Mouse (Mus musculus) gastrocnemius, postnatal 4 days (tissue): ENCODE measurements around the gene Hsf2bp. TPM values are rescaled to one million over a fixed set of nuclear protein-coding genes. Genes with fewer than 3 reads are reported as not detected.
A peak's percentile ranks its signal among the peaks of the same experiment; 100 is the strongest.

ENCODE experiments used
- DNase-seq, 2 experiments: peaks; one replicate each; pipeline ENCODE4 v3.0.0; 2021 to 2022; ENCODE audit warnings: low spot score in 2 of 2, mixed read lengths in 2 of 2
- total RNA-seq, 2 experiments: library from RNA; stranded (reverse); gene quantifications; 2 replicates each; pipeline ENCODE4 v1.2.3; 2021

Gene Hsf2bp
- total RNA-seq, 2 experiments from 2014 or later = 6.1 to 8.2 TPM

DNA sequence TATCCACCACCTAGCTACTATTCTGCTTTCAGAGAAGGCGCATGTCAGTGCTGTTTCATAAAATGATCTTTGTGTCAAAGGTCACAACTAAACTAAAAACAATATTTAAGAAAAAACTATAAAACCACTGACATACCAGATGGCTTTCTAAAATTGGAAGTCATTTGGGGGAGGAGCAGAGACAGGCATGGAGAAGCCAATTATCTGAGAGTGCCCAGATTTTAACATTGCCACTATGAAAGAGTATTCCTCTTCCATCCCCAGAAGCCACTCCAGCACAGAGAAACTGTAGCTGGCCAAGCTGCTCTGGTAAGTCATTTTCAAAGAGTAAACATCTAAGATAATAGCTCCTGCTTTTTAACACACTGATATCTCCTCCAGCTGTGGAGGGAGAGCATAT lies 49.2 kb downstream of the Hsf2bp start:
- no peak for DNase-seq

- DNase-seq = no peak
Measured at GRCm38 (mm10) chr17:31983491-31983890, 52.7 kb downstream of the Hsf2bp start.

GRCm38 (mm10) chr17:31982326-31983190 lies 53.6 kb downstream of the Hsf2bp start:
- peak in 1 of 2 experiments; percentile 41 for DNase-seq

GRCm38 (mm10) chr17:31979888-31980287 lies 56.3 kb downstream of the Hsf2bp start:
- no peak for DNase-seq

GRCm38 (mm10) chr17:31977131-31977530 lies 59.0 kb downstream of the Hsf2bp start:
- DNase-seq = no peak

GRCm38 (mm10) chr17:31976501-31976900 lies 59.6 kb downstream of the Hsf2bp start:
- DNase-seq = no peak

- DNase-seq = no peak
Measured at GRCm38 (mm10) chr17:31974694-31975093, 61.5 kb downstream of the Hsf2bp start.

- no peak for DNase-seq
Measured at GRCm38 (mm10) chr17:31973664-31974230, 62.4 kb downstream of the Hsf2bp start.

DNA sequence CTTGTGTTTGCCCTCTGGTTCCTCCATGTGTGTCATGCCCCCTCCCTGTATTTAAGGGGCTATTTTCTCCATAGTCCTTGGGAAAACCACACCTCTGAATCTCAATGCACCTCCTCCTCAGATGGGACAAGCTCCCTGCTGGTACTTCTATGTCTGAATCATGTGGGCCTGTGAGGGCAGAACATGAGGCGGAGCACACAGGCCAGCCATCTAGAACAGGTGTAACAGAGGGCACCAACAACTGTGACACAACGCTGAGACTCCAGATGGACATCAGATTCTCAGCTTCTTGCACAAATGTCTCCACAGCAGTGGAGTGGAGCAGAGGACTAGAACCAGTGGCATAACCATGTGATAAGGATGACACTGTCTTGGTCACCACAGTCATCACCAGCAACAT lies 65.3 kb downstream of the Hsf2bp start:
- no peak for DNase-seq

- DNase-seq = no peak
Measured at GRCm38 (mm10) chr17:31968801-31969200, 67.3 kb downstream of the Hsf2bp start.

GRCm38 (mm10) chr17:31967311-31967710 lies 68.8 kb downstream of the Hsf2bp start:
- no peak for DNase-seq

DNA sequence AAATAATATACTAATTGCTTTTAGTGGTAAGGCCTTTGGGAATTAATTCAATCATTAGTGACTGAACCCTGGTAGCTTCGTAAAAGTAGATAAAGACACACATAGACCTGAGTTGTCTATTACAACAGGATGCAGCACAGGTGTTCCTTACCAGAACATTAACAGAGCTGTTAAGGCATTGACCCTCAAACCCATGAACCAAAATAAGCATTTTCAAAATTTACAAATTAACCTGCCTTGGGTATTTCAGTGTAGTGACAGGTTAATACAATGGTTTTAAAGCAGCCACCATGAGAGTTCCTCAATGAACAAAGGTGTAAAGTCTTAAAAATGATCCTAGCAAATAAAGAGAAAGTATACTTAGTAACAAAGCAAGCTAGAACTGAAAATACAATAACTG lies 69.6 kb downstream of the Hsf2bp start:
- DNase-seq = no peak

DNA sequence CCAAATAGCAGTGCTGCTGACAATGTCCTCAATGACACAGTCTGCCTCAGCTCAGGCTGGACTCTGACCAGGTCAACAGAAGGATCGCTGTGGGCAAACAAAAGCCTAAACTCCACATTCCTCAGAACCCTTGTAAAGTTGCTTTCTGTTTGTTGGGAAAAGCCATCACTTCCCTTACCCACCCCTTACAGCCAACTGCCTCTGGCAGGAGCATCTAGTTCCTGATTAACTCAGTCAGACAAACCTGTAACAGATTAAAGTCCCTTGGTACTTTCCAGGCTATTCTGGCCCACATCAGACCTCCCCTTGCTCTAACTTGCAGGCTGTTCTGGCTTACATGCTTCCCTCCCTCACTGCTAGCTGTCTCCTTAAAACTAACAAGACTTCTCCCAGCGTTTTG lies 70.5 kb downstream of the Hsf2bp start:
- no peak for DNase-seq

- no peak for DNase-seq
Measured at GRCm38 (mm10) chr17:31962930-31963329, 73.2 kb downstream of the Hsf2bp start.

DNA sequence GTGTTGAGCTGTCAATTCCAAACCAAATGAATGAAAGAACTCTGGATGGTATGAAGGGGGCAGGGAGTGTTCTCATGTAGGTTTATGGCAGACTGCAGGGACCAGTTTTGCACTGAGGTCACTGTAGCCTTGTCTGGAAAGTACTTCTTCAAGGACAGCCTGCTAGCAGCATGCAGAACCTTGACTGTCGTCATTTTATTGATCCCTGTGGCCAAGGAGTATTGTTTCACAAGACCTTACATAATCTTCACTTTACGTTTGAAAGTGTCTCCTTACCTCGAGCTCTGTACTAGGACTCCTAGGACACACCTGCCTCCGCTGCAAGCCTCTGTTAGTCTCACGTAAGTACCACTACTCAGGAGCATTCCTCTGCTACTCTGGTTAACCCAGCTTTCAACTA lies 73.9 kb downstream of the Hsf2bp start:
- DNase-seq = no peak

DNA sequence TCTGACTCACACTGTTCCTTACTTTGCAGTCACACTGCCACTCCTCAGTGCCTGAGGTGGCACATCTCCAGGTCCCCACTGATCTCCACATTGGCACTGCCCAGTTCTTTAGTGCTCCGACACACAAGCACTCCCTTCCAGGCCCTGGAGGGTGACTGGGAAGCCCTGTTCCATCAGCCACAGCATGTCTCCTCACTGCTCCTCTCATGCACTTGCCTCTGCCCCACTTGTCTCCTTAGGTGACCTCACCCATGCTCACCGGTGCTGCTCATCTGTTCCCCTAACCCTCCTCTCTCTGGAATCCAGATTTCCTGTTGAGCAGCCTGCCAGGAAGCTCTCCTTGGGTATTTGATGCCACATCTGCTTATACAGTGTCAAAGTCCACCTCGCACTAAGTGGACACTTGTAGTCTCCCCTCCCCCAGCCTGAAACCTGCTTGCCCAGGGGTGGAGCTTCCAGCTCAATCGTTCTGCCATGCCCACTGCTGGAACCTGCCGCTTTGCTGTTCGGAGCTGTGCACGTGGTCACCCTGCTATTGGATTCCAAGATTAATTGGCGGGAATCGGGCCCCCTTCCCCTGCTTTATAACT lies 81.5 kb downstream of the Hsf2bp start:
- DNase-seq = peak in 1 of 2 experiments; percentile 7

DNA sequence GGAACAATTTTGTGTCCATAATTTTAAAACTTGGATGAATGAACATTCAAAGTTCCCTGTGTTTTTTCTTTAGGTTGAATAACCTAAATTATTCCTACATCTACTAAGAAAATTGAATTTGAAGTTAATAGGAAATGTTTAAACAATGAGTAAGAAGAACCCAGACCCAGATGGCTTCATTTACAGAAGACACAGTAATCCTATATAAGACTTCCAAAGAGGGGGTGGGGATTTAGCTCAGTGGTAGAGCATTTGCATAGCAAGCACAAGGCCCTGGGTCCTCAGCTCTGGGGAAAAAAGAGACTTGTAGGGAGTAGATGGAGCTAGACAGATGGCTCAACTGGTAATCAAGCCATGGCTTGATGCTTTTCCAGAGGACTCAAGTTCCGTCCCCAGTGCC lies 87.1 kb downstream of the Hsf2bp start:
- DNase-seq = no peak

DNA sequence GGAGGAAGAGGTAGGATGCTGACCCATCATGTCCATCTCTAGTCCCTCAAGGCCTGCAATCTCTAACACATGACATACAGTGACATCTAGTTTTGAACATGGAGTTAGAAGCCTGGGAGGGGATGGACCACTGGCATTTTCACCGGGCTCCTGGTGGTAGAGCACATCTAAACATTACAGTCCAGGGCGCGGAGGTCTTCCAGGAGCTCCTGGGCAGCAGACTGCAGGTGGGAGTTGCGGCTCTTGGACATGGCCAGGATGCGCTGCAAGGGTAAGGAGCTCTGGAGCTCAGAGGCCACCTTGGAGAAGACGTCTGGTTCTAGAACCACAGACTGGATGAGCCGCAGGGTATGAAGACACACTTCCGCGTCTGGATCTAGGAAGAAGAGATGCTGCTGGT lies 89.7 kb downstream of the Hsf2bp start:
- peak in 1 of 2 experiments; percentile 15 for DNase-seq

DNA sequence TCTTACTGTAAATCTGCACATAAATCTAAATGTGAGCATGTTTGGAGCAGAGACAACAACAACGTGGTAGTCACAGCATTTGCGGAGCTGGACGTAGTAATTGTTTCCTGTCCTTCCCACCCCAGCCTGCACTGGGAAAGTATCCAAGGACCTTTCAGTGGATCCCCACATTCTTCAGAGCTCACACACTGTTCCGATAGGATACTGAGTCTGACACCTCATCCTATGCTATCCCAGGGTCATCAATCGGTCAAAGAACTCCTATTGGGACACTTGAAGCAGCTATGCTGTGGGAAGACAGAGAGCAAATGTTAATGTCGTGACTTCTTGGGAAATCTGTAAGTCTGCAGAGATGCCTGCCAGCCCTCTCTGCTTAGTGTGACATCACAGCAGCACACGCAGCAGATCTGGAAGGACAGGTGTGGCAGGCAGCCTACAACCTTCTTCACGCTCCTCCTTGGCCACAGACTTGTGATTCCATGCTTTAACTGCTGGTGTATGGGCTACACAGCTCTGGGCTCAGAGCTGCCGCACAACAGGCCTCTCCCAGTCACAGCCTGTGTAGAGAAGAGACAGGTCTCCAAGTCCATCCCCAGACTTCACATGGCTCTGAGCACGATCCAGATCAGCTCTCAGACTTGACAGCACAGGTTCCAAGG lies 92.1 kb downstream of the Hsf2bp start:
- no peak for DNase-seq

GRCm38 (mm10) chr17:31941616-31942015 lies 94.5 kb downstream of the Hsf2bp start:
- peak; percentile 17 to 40 for DNase-seq

DNA sequence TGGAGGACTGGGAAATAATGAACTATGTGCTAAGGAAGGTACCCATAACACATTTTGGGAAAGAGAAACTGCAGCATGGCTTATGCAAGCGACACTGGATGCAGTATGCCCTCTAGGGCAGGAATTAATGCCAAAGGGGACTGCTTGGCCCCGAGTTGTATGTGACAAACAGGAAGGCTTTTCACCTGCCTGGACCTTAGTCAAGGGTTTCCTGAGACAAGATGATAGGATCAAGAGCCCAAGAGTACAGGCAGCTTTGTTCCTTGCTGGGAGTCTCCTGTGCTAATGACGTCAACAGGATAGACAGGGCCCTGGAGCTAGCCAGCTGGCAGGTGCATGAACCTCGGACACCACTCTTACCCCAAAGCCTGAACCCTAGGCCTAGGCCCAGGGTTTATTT lies 95.5 kb downstream of the Hsf2bp start:
- peak in 1 of 2 experiments; percentile 6 for DNase-seq
